Mouse (Mus musculus) Patski (cell line): ENCODE measurements around the gene Ift74. TPM values are rescaled to one million over a fixed set of nuclear protein-coding genes. Genes with fewer than 3 reads are reported as not detected.

ENCODE experiments used
- ATAC-seq: fragments of 100-300 bp; one replicate; pipeline ENCODE4 v1.8.0; 2021
- CTCF ChIA-PET: fragments of 350-600 bp; sonication (Branson Sonifier 250); formaldehyde crosslinking; loops from one replicate; lab custom pipeline; 2022; ENCODE audit warnings: inconsistent platforms; lab: Charles Lee
- POLR2A ChIA-PET: fragments of 350-600 bp; sonication (Branson Sonifier 250); formaldehyde crosslinking; loops from one replicate; lab custom pipeline; 2022; ENCODE audit warnings: antibody characterized with exemption, inconsistent platforms; lab: Charles Lee
- DNase-seq: peaks from one replicate; pipeline ENCODE4 v3.0.0-alpha.2; 2011; ENCODE audit warnings: low read depth, low spot score
- H3K27me3 ChIP-seq: fragments of 371-371 bp; one replicate; pipeline ENCODE4 v1.5.1; 2021
- CTCF ChIP-seq: fragments of 100-300 bp; IDR thresholded peaks from one replicate; pipeline ENCODE4 v1.5.1; 2021
- in situ Hi-C: fragments of 300-500 bp; cut with MboI; formaldehyde crosslinking; loops from 3 replicates; pipeline ENCODE4 v1.11.1; 2018; ENCODE audit warnings: low pct_unique_long_range_greater_than_20kb, mixed read lengths
- polyA plus RNA-seq: library from polyadenylated mRNA; unstranded; gene quantifications from one replicate; pipeline ENCODE4 v1.2.3, GENCODE M21; 2021

The Ift74 gene
- polyA plus RNA-seq, 1 experiment from 2014 or later = 46.5 TPM

- ChIA-PET POLR2A (no interaction called here), CTCF (no interaction called here)
- DNase-seq = no peak
- no peak for ATAC-seq
- no peak for TF ChIP-seq CTCF
- no peaks in the 10 kb centered on the region for H3K27me3 ChIP-seq
- in situ Hi-C loops = loop anchor here (25.0 kb wide), 1 partner anchor 221 kb away; no protein-coding TSS in a partner anchor
These were observed 76.8 kb downstream of the Ift74 start for GRCm38 (mm10) chr4:94691078-94691477.

GRCm38 (mm10) chr4:94692175-94692574 lies 77.9 kb downstream of the Ift74 start:
- ChIA-PET POLR2A (no interaction called here), CTCF (no interaction called here)
- ATAC-seq = no peak
- no peak for TF ChIP-seq CTCF
- no peak for DNase-seq
- no peaks in the 10 kb centered on the region for H3K27me3 ChIP-seq
- in situ Hi-C loops = loop anchor here (25.0 kb wide), 1 partner anchor 220 kb away; no protein-coding TSS in a partner anchor

GRCm38 (mm10) chr4:94696368-94696767 lies 82.1 kb downstream of the Ift74 start:
- POLR2A ChIA-PET = no interaction called here
- no peak for ATAC-seq
- no peak for TF ChIP-seq CTCF
- in situ Hi-C loops = loop anchor here (25.0 kb wide), 1 partner anchor 216 kb away; no protein-coding TSS in a partner anchor
- CTCF ChIA-PET = no interaction called here
- no peak for DNase-seq
- no peaks in the 10 kb centered on the region for H3K27me3 ChIP-seq

DNA sequence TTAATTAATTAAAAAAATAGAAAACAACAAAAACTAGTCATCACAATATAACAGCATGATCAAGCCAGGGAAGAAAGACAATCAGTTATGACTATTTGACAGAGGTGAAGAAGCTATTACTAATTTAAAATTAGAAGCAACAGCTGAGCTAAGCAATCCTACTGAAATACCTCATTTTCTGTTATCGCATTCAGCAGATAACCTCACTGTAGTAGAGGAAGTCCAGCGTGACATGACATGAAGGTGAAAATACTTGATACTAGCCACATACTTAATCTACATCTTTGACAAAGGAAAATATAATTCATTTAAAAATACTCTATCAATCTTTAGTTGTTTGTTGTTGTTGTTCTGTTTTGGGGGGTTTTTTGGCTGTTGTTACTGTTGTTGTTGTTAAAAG lies 96.7 kb downstream of the Ift74 start:
- no peaks in the 10 kb centered on the region for H3K27me3 ChIP-seq
- ChIA-PET POLR2A (no interaction called here), CTCF (no interaction called here)
- TF ChIP-seq CTCF = no peak
- no peak for ATAC-seq
- DNase-seq = no peak
- in situ Hi-C loops = no loop called here

- no peaks in the 10 kb centered on the region for H3K27me3 ChIP-seq
- ChIA-PET POLR2A (no interaction called here), CTCF (no interaction called here)
- DNase-seq (no peak), ATAC-seq (no peak)
- in situ Hi-C loops = no loop called here
- TF ChIP-seq CTCF = no peak
These were observed 97.1 kb downstream of the Ift74 start for GRCm38 (mm10) chr4:94711426-94711825.

GRCm38 (mm10) chr4:94713741-94714140 lies 99.5 kb downstream of the Ift74 start:
- no peak for DNase-seq
- no peak for TF ChIP-seq CTCF
- no peaks in the 10 kb centered on the region for H3K27me3 ChIP-seq
- CTCF ChIA-PET = no interaction called here
- ATAC-seq = no peak
- in situ Hi-C loops = no loop called here
- POLR2A ChIA-PET = no interaction called here

DNA sequence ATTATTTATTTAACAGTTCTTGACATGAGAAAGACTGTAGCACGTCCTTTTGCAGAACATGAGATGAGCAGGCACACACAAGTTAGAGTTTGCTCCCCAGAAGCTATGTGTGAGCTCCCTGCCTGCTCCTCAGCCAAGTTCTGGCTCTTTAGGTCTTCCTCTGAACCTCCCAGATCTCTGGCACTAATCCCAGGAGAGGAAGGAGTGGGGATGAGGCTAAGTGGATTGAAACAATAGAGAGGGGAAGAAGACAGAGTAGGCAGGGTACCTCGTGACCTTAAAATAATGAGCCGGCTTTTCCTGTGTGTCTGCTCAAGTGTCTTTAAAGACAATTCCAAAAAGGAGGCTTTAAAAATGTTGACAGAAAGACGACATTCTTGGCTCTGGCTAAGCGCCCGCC lies 100.9 kb downstream of the Ift74 start:
- ATAC-seq (no peak), DNase-seq (no peak)
- no peaks in the 10 kb centered on the region for H3K27me3 ChIP-seq
- in situ Hi-C loops = no loop called here
- ChIA-PET CTCF (interaction anchor here (1.4 kb wide), 1 partner anchor 41 kb away, joined by 3 read pairs; no protein-coding TSS in a partner anchor), POLR2A (no interaction called here)
- no peak for TF ChIP-seq CTCF

DNA sequence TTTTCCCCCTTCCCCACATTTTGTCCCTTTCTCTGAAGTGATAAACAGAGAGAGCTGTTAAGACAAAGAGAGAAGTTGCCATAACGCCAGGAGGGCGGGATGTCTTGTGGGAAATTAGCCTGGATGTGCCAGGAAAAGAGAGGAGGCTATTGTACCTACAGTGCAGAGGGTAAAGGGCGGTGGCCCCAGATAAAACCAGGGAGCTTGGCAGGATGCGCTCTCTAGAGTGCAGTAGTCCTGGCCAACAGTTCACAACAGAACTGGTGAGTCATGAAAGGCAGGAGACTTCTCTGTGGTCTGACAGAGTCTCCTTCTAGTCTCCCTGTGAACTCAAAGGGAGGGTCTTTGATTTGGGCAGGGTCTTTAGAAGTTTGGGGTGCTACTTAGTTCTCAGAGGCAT lies 111.5 kb downstream of the Ift74 start:
- ChIA-PET CTCF (no interaction called here), POLR2A (no interaction called here)
- ATAC-seq = no peak
- DNase-seq = no peak
- TF ChIP-seq CTCF = no peak
- peaks cover 11% of the 10 kb centered on the region for H3K27me3 ChIP-seq
- in situ Hi-C loops = no loop called here

DNA sequence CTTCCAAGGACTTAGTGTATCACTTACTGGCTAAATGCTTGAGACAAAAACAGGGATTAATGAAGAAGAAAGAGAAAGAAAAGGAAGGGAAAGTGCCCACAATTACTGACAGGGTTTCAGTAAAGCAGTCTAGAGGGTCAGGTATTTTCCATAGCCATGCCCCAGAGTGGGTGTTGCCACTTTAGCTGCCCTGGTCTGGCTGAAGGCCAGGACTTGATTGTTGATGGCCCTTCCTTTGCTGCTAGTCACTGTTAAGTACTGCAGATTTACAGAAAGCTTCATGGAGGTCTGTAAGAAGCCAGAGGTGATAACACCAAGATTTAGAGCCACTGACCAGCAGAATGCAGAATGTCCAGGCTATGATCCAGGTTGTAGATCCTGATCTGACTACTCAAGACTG lies 118.4 kb downstream of the Ift74 start:
- ChIA-PET POLR2A (no interaction called here), CTCF (no interaction called here)
- DNase-seq = no peak
- no peak for TF ChIP-seq CTCF
- in situ Hi-C loops = no loop called here
- no peak for ATAC-seq
- no peaks in the 10 kb centered on the region for H3K27me3 ChIP-seq

DNA sequence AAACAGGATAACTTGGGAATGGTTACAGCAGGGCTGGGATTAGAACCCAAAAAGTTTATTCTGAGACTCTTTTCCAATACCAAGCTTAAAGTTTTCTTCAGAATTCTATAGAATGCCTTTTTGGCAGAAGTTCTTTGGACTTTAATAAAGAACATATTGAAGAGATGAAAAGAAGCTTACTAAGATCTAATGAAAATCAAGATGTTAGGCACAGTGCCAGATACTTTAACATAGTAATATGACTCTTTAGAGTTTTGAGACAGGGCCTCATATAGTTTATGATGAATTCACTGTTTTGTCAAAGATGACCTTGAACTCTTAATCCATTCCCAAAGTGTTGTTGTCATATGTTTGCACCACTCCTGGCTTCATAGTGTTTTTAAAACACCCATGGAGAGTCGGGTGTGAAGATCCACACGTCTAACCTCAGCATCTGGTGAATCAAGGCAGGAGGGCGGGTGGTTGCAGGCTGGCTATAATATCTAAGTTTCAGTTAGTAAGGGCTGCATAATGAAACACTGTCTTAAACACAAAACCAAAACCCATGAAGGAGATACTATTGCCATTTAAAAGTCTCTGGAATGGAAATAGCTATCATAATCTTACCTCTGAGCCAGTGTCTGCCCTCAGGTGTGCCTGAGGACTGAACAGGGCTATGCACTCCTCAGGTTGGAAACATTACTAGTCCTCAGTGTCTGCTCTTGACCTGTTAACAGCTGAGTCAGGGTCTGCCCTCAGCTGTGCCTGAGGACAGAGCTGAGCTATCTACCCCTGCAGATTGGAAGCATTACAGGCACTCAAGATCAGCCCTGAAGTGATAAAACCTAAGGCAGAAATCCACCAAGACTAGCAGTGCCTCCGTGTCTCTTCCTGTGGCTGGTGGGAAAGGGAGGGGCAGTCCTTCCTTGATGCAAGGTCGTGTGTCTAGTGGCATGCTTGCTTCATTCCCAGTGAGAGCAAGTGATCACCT lies 123.3 kb downstream of the Ift74 start:
- peaks cover 4% of the 10 kb centered on the region for H3K27me3 ChIP-seq
- in situ Hi-C loops = no loop called here
- ATAC-seq (no peak), DNase-seq (no peak)
- ChIA-PET CTCF (interaction anchor here (0.9 kb wide), 1 partner anchor 8 kb away, joined by 3 read pairs; no protein-coding TSS in a partner anchor), POLR2A (no interaction called here)
- no peak for TF ChIP-seq CTCF

GRCm38 (mm10) chr4:94738838-94739731 lies 124.8 kb downstream of the Ift74 start, which contains the start of gene Tek:
Tek (plus strand) TSS chr4:94739289.
- no peak for TF ChIP-seq CTCF
- POLR2A ChIA-PET = no interaction called here
- ATAC-seq = no peak
- CTCF ChIA-PET = no interaction called here
- H3K27me3 ChIP-seq = peaks cover 6% of the 10 kb centered on the region
- no peak for DNase-seq
- in situ Hi-C loops = no loop called here
